Mouse (Mus musculus): ENCODE measurements around the gene Crygn. TPM values are rescaled to one million over a fixed set of nuclear protein-coding genes. Genes with fewer than 3 reads are reported as not detected.

Crygn gene
- 1.7 and 2.6 TPM in 2 replicates for polyA plus RNA-seq (2014; fragmentation: Nextera tagmentation; extraction: Ambion mirVana)

DNA sequence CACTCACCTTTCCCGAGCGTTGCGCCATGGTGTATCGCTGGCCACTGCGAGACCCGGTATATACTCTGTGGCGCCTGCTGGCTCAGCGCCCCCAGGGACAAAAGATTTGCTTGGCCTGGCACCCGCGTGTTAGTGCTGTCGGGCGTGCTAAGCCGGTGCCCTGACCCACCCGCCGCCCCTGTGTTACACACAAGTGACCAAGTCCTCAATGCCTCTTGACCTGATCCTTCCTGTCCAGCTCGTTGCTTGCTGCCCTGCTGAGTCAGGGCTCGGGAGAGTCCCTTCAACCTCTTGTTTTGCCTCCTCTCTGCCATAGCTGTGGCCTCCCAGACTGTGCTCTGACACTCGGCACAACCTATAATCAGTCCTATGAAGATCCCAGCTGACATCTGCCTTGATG lies at the start of gene Crygn:
TSS of gene Crygn (minus strand) at position 193 of the 400 bp plus-strand sequence.
- H3K4me3 ChIP-seq (ENCODE audit: low read length): no peak within 1 kb of the TSS
- H3K4me2 ChIP-seq (replicated peaks; ENCODE audit: low read depth, low read length): no peak within 1 kb of the TSS
- no peak within 1 kb of the TSS for H3K27ac ChIP-seq (ENCODE audit: low read depth, low read length)
- no peaks in the 10 kb centered on the region for H3K27me3 ChIP-seq (ENCODE audit: control insufficient read depth, insufficient read depth, low read length)
- 0 out of 2 replicates have a peak, but pooled peaks have one; percentile 15 for ATAC-seq (ENCODE audit: low FRiP score, low TSS enrichment)
- H3K4me1 ChIP-seq (ENCODE audit: control insufficient read depth, insufficient read depth, low read length): 0 out of 2 replicates have a peak, but pooled peaks cover 7% of the 10 kb centered on the region
- no peaks in the 10 kb centered on the region for H3K36me3 ChIP-seq (ENCODE audit: control insufficient read depth, insufficient read depth, low read length)
- H3K9ac ChIP-seq (ENCODE audit: low read depth, low read length): no peak within 1 kb of the TSS
- 50% methylated on average over 18 of the region's 18 CpGs for WGBS
- H3K9me3 ChIP-seq (ENCODE audit: control insufficient read depth, low read length): no peaks in the 10 kb centered on the region

DNA sequence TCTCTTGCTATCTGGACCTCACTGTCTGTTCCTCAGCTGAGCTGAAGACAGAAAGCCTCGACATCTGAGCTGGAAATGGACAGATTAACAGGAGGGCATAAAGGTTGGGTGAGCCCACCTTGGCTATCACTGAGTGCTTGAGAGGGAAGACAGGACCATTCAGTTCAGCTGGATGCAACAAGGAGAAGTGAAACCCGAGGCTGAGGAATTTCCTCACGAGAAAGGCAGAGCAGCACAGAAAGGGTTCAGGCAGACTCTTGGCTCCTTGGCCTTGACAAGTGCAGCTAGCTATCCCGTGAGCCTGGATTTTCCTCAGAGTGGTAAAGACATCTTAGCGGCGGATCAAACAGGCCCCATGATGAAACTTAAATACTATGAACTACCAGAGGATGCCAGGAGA lies 47.4 kb upstream of the Crygn start:
- no peaks in the 10 kb centered on the region for H3K27me3 ChIP-seq (ENCODE audit: control insufficient read depth, insufficient read depth, low read length)
- 78% methylated on average over 6 of the region's 6 CpGs for WGBS

DNA sequence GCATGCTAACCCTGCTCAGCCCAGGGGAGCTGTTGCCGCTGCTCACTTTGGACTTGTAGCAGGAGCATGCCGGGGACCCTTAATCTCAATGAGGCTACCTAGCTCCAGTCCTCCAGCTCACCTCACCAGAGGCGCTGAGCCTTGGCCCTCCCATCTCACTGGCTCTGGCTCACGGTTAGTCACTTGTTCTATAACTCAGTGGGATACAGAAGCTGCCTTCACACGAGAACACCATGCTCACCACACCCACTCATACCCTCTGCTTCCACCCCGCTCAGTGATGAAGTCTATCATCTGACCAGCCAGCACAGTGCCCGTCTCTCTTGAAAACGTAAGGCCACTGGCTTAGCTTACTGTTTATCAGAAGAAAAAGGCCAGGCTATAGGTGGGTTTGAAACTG lies 46.9 kb upstream of the Crygn start:
- Histone ChIP-seq H3K27ac (ENCODE audit: low read depth, low read length) (no peak overlapping the region), H3K9me3 (ENCODE audit: control insufficient read depth, low read length) (no peaks in the 10 kb centered on the region), H3K9ac (ENCODE audit: low read depth, low read length) (no peak overlapping the region), H3K4me1 (ENCODE audit: control insufficient read depth, insufficient read depth, low read length) (no peaks in the 10 kb centered on the region), H3K36me3 (ENCODE audit: control insufficient read depth, insufficient read depth, low read length) (peaks cover 65% of the 10 kb centered on the region), H3K4me3 (ENCODE audit: low read length) (no peak overlapping the region), H3K4me2 (replicated peaks; ENCODE audit: low read depth, low read length) (no peak overlapping the region), H3K27me3 (ENCODE audit: control insufficient read depth, insufficient read depth, low read length) (no peaks in the 10 kb centered on the region)
- WGBS: 92% methylated on average over 8 of the region's 8 CpGs
- no peak for ATAC-seq (ENCODE audit: low FRiP score, low TSS enrichment)

More for the DNA sequence above, 47.4 kb upstream of the Crygn start:
- ATAC-seq (ENCODE audit: low FRiP score, low TSS enrichment): no peak
- Histone ChIP-seq H3K4me1 (ENCODE audit: control insufficient read depth, insufficient read depth, low read length) (no peaks in the 10 kb centered on the region), H3K4me2 (replicated peaks; ENCODE audit: low read depth, low read length) (no peak overlapping the region), H3K9me3 (ENCODE audit: control insufficient read depth, low read length) (no peaks in the 10 kb centered on the region), H3K27ac (ENCODE audit: low read depth, low read length) (no peak overlapping the region), H3K9ac (ENCODE audit: low read depth, low read length) (no peak overlapping the region), H3K4me3 (ENCODE audit: low read length) (no peak overlapping the region), H3K36me3 (ENCODE audit: control insufficient read depth, insufficient read depth, low read length) (peaks cover 65% of the 10 kb centered on the region)

- peaks cover 43% of the 10 kb centered on the region for H3K36me3 ChIP-seq (ENCODE audit: control insufficient read depth, insufficient read depth, low read length)
- 44% methylated on average over 6 of the region's 6 CpGs for WGBS
These were observed 44.2 kb upstream of the Crygn start for GRCm38 (mm10) chr5:24801841-24802624.

GRCm38 (mm10) chr5:24800416-24800815 lies 42.6 kb upstream of the Crygn start:
- Histone ChIP-seq H3K4me3 (ENCODE audit: low read length) (no peak overlapping the region), H3K36me3 (ENCODE audit: control insufficient read depth, insufficient read depth, low read length) (peaks cover 29% of the 10 kb centered on the region), H3K27ac (ENCODE audit: low read depth, low read length) (no peak overlapping the region), H3K4me1 (ENCODE audit: control insufficient read depth, insufficient read depth, low read length) (no peaks in the 10 kb centered on the region), H3K9ac (ENCODE audit: low read depth, low read length) (no peak overlapping the region), H3K9me3 (ENCODE audit: control insufficient read depth, low read length) (no peaks in the 10 kb centered on the region), H3K27me3 (ENCODE audit: control insufficient read depth, insufficient read depth, low read length) (no peaks in the 10 kb centered on the region), H3K4me2 (replicated peaks; ENCODE audit: low read depth, low read length) (no peak overlapping the region)
- ATAC-seq (ENCODE audit: low FRiP score, low TSS enrichment): no peak

More at GRCm38 (mm10) chr5:24801841-24802624, 44.2 kb upstream of the Crygn start:
- Histone ChIP-seq H3K27me3 (ENCODE audit: control insufficient read depth, insufficient read depth, low read length) (no peaks in the 10 kb centered on the region), H3K9me3 (ENCODE audit: control insufficient read depth, low read length) (no peaks in the 10 kb centered on the region), H3K27ac (ENCODE audit: low read depth, low read length) (no peak overlapping the region), H3K4me1 (ENCODE audit: control insufficient read depth, insufficient read depth, low read length) (no peaks in the 10 kb centered on the region), H3K9ac (ENCODE audit: low read depth, low read length) (no peak overlapping the region), H3K4me2 (replicated peaks; ENCODE audit: low read depth, low read length) (no peak overlapping the region), H3K4me3 (ENCODE audit: low read length) (no peak overlapping the region)
- ATAC-seq (ENCODE audit: low FRiP score, low TSS enrichment): no peak

DNA sequence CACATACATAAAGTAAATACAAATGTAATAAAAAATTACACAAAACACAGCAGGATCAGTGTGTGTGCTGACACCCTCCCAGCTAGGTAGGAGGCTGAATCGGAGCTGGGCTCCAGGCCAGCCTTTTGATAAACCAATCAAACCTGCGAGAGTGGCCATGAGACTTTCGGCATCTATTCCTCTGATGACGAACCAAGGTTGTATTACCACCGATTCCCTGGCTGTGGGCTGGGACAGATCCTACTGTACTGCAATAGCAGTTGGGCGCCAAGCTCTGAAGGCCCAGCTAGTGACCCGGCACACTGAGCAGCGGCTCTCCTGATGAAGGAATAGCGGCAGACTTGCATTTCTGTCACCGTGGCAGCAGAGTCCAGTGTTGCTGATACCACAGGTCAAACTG lies 40.8 kb upstream of the Crygn start:
- H3K4me1 ChIP-seq (ENCODE audit: control insufficient read depth, insufficient read depth, low read length): no peaks in the 10 kb centered on the region

DNA sequence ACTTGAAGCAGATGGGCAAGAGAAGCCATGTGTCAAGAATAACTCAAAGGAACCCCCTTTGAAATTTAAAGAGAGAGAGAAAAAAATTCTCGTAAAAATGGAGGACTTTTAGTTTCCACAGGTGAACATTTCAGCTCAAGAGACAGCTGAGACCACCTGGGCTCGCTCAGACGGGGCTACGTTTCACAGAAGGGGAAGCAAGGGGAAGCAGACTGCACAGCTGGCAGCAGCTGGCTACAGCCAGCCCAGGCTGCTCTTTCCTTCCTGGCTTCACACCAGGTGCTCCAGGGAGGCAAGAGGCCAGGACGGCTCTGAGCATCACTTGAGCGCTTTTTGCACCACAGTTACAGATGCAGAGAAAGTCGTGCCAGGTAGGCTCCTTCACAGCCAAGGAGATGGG lies 40.0 kb upstream of the Crygn start:
- H3K9ac ChIP-seq (ENCODE audit: low read depth, low read length): no peak overlapping the region
- H3K27me3 ChIP-seq (ENCODE audit: control insufficient read depth, insufficient read depth, low read length): no peaks in the 10 kb centered on the region
- no peak overlapping the region for H3K4me3 ChIP-seq (ENCODE audit: low read length)
- no peaks in the 10 kb centered on the region for H3K4me1 ChIP-seq (ENCODE audit: control insufficient read depth, insufficient read depth, low read length)
- H3K9me3 ChIP-seq (ENCODE audit: control insufficient read depth, low read length): no peaks in the 10 kb centered on the region
- ATAC-seq (ENCODE audit: low FRiP score, low TSS enrichment): no peak
- peaks cover 7% of the 10 kb centered on the region for H3K36me3 ChIP-seq (ENCODE audit: control insufficient read depth, insufficient read depth, low read length)
- H3K4me2 ChIP-seq (replicated peaks; ENCODE audit: low read depth, low read length): no peak overlapping the region
- H3K27ac ChIP-seq (ENCODE audit: low read depth, low read length): no peak overlapping the region
- WGBS: 50% methylated on average over 7 of the region's 7 CpGs

More for the DNA sequence above, 40.8 kb upstream of the Crygn start:
- Histone ChIP-seq H3K9ac (ENCODE audit: low read depth, low read length) (no peak overlapping the region), H3K27ac (ENCODE audit: low read depth, low read length) (no peak overlapping the region), H3K4me2 (replicated peaks; ENCODE audit: low read depth, low read length) (no peak overlapping the region), H3K36me3 (ENCODE audit: control insufficient read depth, insufficient read depth, low read length) (peaks cover 14% of the 10 kb centered on the region), H3K27me3 (ENCODE audit: control insufficient read depth, insufficient read depth, low read length) (no peaks in the 10 kb centered on the region), H3K4me3 (ENCODE audit: low read length) (no peak overlapping the region), H3K9me3 (ENCODE audit: control insufficient read depth, low read length) (no peaks in the 10 kb centered on the region)
- 65% methylated on average over 10 of the region's 10 CpGs for WGBS
- no peak for ATAC-seq (ENCODE audit: low FRiP score, low TSS enrichment)

GRCm38 (mm10) chr5:24792961-24793360 lies 35.2 kb upstream of the Crygn start:
- Histone ChIP-seq H3K4me1 (ENCODE audit: control insufficient read depth, insufficient read depth, low read length) (no peaks in the 10 kb centered on the region), H3K27ac (ENCODE audit: low read depth, low read length) (no peak overlapping the region), H3K27me3 (ENCODE audit: control insufficient read depth, insufficient read depth, low read length) (no peaks in the 10 kb centered on the region), H3K4me3 (ENCODE audit: low read length) (no peak overlapping the region), H3K4me2 (replicated peaks; ENCODE audit: low read depth, low read length) (no peak overlapping the region), H3K36me3 (ENCODE audit: control insufficient read depth, insufficient read depth, low read length) (no peaks in the 10 kb centered on the region), H3K9me3 (ENCODE audit: control insufficient read depth, low read length) (no peaks in the 10 kb centered on the region), H3K9ac (ENCODE audit: low read depth, low read length) (no peak overlapping the region)
- WGBS: 67% methylated on average over 7 of the region's 7 CpGs
- ATAC-seq (ENCODE audit: low FRiP score, low TSS enrichment): no peak

DNA sequence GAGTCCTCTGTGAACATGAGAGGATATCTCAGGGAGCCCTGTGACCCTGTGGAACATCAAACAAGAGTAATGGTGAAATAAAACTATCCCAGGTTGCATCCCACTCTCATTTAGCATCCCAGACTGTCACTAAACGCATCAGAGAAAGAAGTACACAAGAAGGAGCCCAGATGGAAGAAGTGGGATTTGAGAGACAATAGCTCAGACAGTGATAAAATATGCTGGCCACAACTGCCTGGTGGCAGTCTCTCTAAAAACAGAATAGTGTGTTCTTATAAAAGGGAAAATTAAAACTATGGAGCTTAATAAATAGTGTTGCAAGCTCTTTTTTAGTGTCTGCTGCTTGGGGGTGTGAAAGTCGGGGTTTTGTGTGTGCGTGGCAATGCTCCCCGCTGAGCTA lies 25.1 kb upstream of the Crygn start:
- 83% methylated on average over 4 of the region's 4 CpGs for WGBS
- no peaks in the 10 kb centered on the region for H3K36me3 ChIP-seq (ENCODE audit: control insufficient read depth, insufficient read depth, low read length)
- H3K4me2 ChIP-seq (replicated peaks; ENCODE audit: low read depth, low read length): no peak overlapping the region
- H3K4me1 ChIP-seq (ENCODE audit: control insufficient read depth, insufficient read depth, low read length): no peaks in the 10 kb centered on the region
- H3K27me3 ChIP-seq (ENCODE audit: control insufficient read depth, insufficient read depth, low read length): no peaks in the 10 kb centered on the region
- H3K4me3 ChIP-seq (ENCODE audit: low read length): no peak overlapping the region
- no peak overlapping the region for H3K9ac ChIP-seq (ENCODE audit: low read depth, low read length)
- no peak overlapping the region for H3K27ac ChIP-seq (ENCODE audit: low read depth, low read length)
- peaks cover 7% of the 10 kb centered on the region; the same call in 1 of the 2 replicates for H3K9me3 ChIP-seq (ENCODE audit: control insufficient read depth, low read length)
- no peak for ATAC-seq (ENCODE audit: low FRiP score, low TSS enrichment)

All from kidney, embryonic 14.5 days (tissue).